Mouse (Mus musculus) Muller cell, postnatal 12 days (primary cell): ENCODE measurements around the gene Amhr2.

Experiments
- DNase-seq: peaks from one replicate; pipeline ENCODE4 v3.0.0-alpha.2; 2015; ENCODE audit errors: inconsistent ontology term

The Amhr2 gene

GRCm38 (mm10) chr15:102423602-102424240 lies 21.4 kb upstream of the Amhr2 start:
- DNase-seq, result no peak

- no peak for DNase-seq
These were observed 20.5 kb upstream of the Amhr2 start for GRCm38 (mm10) chr15:102424657-102425056.

GRCm38 (mm10) chr15:102426963-102427362 lies 18.2 kb upstream of the Amhr2 start:
- DNase-seq, result no peak

GRCm38 (mm10) chr15:102432046-102432445 lies 13.1 kb upstream of the Amhr2 start:
- no peak for DNase-seq

- DNase-seq, result no peak
These were observed 12.0 kb upstream of the Amhr2 start for GRCm38 (mm10) chr15:102433173-102433572.

- DNase-seq, result peak; percentile 64
These were observed 2.7 kb upstream of the Amhr2 start for GRCm38 (mm10) chr15:102442490-102442889.

- DNase-seq, result no peak
These were observed 1.3 kb downstream of the Amhr2 start for GRCm38 (mm10) chr15:102446448-102446847.

- no peak for DNase-seq
These were observed 4.2 kb downstream of the Amhr2 start for GRCm38 (mm10) chr15:102449366-102449765.

GRCm38 (mm10) chr15:102450928-102451327 lies 5.8 kb downstream of the Amhr2 start:
- peak; percentile 40 for DNase-seq

GRCm38 (mm10) chr15:102451666-102452430 lies 6.7 kb downstream of the Amhr2 start:
- no peak for DNase-seq

GRCm38 (mm10) chr15:102455993-102456392 lies 10.8 kb downstream of the Amhr2 start:
- no peak for DNase-seq

- no peak for DNase-seq
These were observed 13.0 kb downstream of the Amhr2 start for GRCm38 (mm10) chr15:102458050-102458736.

- peak; percentile 95 for DNase-seq
These were observed 13.7 kb downstream of the Amhr2 start, which contains the start of gene Prr13 for GRCm38 (mm10) chr15:102458904-102459317. Prr13 (plus strand) TSS chr15:102459028.

- DNase-seq, result no peak
These were observed 14.2 kb downstream of the Amhr2 start for GRCm38 (mm10) chr15:102459381-102459780.

GRCm38 (mm10) chr15:102459847-102460246 lies 14.7 kb downstream of the Amhr2 start:
- no peak for DNase-seq

- no peak for DNase-seq
These were observed 15.2 kb downstream of the Amhr2 start for GRCm38 (mm10) chr15:102460409-102460808.

- no peak for DNase-seq
These were observed 15.8 kb downstream of the Amhr2 start for GRCm38 (mm10) chr15:102460971-102461370.

GRCm38 (mm10) chr15:102461430-102462075 lies 16.4 kb downstream of the Amhr2 start:
- no peak for DNase-seq

GRCm38 (mm10) chr15:102463666-102464065 lies 18.5 kb downstream of the Amhr2 start:
- no peak for DNase-seq

GRCm38 (mm10) chr15:102468675-102469370 lies 23.7 kb downstream of the Amhr2 start:
- DNase-seq, result no peak

GRCm38 (mm10) chr15:102470183-102470604 lies 25.0 kb downstream of the Amhr2 start, which contains the start of gene Pcbp2:
Pcbp2 (plus strand) TSS chr15:102470539.
- DNase-seq, result peak; percentile 99
